Mouse (Mus musculus) right cerebral cortex, postnatal 10 days (tissue): ENCODE data around the gene Cacna1c.

Experiments
- DNase-seq, 2 experiments: peaks; one replicate each; pipeline ENCODE4 v3.0.0; 2021; ENCODE audit warnings: low spot score in 2 of 2

Cacna1c gene

GRCm38 (mm10) chr6:119058461-119058860 is 137.8 kb downstream of the Cacna1c start:
- DNase-seq, result no peak

- peak; percentile 73 to 79 for DNase-seq
These were observed 139.1 kb downstream of the Cacna1c start for GRCm38 (mm10) chr6:119057076-119057479.

DNA sequence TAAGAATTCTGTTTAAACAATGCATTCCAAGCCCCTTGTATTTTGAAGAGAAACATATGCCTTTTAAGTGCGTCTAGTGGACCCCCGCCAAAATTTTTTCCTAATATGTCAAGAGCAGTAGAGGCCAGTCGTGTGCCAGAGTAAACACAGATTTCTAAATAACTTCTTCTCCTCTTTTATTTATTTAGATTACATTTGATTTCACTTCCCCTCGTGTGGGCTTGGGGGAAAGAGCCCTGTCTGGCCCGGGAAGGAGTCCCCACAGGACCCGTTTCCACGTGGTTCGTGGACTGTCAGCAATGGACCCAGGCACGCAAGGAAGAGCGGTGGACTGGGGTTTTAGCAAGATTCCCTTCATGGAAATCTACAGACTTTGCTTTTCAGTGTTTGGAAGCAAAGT is 143.4 kb downstream of the Cacna1c start:
- no peak for DNase-seq

DNA sequence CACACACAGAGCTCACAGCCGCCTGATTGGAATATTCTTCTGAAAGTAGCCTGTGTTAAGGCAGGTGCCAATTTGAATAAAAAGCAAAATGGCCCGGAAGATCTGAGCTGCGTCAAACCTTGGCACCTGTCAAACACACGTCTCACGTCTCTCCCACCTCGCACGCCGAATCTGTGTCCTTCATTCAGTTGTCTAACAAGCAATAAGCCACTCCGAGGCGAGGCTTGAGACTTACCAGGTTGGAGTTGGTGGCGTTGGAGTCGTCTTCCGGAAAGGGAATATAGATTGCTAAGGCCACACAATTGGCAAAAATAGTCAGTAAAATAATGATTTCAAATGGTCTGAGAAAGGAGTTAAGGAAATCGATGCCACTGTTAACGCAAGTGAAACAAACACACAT is 143.9 kb downstream of the Cacna1c start:
- no peak for DNase-seq

DNA sequence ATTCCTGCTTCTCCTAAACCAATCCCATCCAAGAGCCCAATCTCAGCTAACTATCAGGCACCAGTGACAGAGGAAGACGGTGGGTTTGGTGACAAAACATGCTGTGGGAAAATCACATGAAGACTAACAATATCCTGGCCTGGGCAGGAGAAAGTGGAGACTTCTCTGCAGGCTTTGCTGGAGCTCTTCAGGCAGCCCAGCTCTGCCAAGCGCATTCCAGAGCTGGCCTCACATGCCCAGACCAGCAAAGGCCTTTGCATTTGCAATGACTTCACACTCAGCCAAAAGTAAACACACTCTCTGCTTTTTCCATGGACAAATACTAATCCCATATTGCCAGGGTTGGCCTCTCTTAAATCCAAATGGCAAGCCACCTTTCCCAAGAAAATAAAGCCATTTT is 144.5 kb downstream of the Cacna1c start:
- no peak for DNase-seq

DNA sequence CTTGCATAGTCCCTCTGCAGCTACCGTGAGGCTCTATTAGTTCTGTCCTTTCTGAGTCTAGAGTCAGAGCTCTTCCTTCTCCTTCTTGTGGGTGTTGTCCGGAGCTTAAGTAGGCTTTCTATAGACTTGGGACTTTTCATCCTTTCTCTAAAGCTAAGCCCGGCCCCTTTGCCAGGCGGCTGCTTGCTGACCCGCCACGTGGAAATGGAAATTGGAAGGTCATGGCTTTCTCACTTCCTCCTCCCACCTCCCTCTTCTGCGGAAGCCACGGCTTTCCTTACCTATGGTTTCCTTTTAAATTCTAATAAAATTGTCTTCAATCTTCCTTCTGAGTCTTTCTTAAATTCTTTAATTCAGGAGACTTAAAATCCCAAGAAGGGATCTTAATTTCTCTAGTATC is 148.9 kb downstream of the Cacna1c start:
- no peak for DNase-seq

GRCm38 (mm10) chr6:119045498-119045897 is 150.7 kb downstream of the Cacna1c start:
- peak; percentile 45 to 51 for DNase-seq

DNA sequence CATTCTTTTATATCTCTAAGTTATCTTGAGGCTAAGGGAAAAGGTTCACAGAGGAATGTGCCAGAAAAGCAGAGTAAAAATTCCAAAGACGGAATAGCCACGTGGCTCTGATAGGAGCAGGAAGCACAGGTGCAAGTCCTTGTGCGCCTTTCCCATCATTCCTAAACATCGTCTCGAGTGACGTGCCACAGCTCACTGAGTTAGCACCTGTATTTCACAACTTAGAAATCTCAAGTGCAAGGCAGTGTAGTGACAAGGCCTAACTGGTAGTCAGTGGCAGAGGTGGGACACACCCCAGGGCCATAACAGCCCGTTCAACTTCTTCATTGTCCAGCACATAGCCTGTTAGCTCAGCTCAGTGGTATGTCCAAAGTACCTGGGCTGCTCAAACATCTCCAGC is 152.1 kb downstream of the Cacna1c start:
- DNase-seq, result no peak

- no peak for DNase-seq
These were observed 153.4 kb downstream of the Cacna1c start for GRCm38 (mm10) chr6:119042803-119043202.

DNA sequence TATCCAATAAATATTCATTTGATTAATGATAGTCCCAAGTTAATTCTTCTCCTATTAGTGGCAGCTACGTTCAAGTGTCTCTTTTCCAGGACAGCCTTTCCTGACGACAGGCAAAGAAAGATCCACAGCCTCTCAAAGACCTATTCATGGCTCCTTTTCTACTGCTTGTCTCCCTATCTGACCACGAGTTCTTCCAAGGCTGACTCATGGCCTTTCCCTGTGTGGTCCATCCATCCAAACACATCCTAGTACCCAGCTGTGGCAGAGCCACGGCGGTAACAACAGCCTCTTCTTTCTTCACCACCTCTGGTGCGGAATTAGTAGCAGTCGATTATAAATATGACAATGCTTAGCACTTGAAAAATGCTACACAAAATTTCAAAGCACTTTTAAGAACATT is 155.3 kb downstream of the Cacna1c start:
- no peak for DNase-seq

- no peak for DNase-seq
These were observed 156.4 kb downstream of the Cacna1c start for GRCm38 (mm10) chr6:119039815-119040214.

- peak; percentile 25 to 44 for DNase-seq
These were observed 156.9 kb downstream of the Cacna1c start for GRCm38 (mm10) chr6:119039293-119039692.

GRCm38 (mm10) chr6:119037815-119038214 is 158.4 kb downstream of the Cacna1c start:
- peak in 1 of 2 experiments; percentile 62 for DNase-seq

GRCm38 (mm10) chr6:119037047-119037446 is 159.2 kb downstream of the Cacna1c start:
- DNase-seq, result peak in 1 of 2 experiments; percentile 24

- DNase-seq, result peak in 1 of 2 experiments; percentile 28
These were observed 160.9 kb downstream of the Cacna1c start for GRCm38 (mm10) chr6:119035361-119035760.

DNA sequence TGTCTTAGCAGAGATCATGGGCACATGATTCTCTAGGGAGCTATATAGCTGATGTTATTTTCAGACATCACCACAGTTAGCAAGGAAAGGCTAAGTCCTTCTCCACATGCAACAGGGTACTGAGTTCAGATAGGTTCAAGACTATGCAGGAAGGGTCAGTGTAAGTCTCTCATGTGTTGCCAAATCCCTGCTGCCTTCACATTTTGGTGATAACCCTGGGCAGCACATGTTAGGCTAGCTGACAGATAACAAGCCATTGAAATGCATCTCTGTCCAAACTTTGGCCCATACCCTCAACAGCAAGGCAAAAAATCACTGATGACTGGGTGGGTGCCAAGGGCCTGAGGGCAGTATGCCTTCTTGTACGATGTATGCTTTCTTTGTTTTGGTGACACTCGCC is 161.3 kb downstream of the Cacna1c start:
- DNase-seq, result no peak

DNA sequence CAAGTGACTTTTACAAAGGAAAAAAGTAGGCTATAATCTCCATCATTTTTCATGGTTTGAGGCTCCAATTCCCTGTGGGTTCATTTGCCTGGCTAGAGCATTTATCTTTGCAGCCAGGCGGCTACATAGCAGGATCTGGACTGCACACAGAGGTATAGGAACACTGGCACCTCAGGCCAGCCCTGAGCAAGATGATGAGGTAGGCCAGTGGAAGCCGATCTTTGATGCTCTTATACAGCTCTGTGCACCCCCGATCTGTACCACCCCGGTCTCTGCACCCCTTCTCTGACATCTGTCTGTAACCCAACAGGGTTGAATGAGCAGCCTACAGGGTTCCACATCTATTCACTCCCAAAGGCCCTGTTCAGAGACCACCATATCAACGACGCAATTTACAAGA is 168.3 kb downstream of the Cacna1c start:
- no peak for DNase-seq

DNA sequence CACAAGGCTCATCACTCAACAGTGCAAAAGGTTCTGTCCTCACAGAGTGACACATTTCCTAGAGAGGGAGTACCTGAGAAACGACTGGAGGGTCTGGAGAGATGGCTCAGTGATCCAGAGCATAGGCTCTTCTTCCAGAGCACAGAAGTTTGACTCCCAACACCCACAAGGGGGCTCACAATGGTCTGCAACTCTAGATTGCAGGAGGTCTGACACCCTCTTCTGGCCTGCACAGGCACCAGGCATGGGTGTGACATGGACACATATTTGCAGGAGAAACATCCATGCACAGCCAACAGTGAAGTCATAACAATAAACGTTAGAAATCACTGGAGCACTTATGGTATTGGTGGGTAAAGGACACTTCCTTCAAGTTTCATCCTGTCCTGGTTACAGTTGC is 173.4 kb downstream of the Cacna1c start:
- DNase-seq, result no peak

GRCm38 (mm10) chr6:119021226-119021625 is 175.0 kb downstream of the Cacna1c start:
- DNase-seq, result no peak

DNA sequence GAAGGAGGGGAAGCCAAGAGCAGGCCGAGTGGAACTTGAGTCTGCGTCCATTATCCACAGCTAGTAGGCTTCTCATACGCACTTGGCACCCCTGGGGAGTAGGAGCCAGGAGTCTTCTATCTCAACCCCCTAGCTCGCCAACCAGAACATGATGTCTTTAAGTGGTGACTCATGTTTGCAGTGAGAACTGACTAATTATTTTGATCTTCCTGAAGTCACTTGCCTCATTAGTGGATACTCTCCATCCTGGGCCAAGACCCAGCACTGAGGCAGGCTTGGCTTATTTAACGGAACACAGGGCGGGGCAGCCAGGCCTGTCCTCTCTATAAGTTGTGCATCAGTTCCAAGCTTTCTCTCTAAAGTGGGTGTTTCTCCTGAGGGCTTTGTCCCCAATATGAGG is 177.3 kb downstream of the Cacna1c start:
- no peak for DNase-seq

- no peak for DNase-seq
These were observed 178.0 kb downstream of the Cacna1c start for GRCm38 (mm10) chr6:119018256-119018655.

DNA sequence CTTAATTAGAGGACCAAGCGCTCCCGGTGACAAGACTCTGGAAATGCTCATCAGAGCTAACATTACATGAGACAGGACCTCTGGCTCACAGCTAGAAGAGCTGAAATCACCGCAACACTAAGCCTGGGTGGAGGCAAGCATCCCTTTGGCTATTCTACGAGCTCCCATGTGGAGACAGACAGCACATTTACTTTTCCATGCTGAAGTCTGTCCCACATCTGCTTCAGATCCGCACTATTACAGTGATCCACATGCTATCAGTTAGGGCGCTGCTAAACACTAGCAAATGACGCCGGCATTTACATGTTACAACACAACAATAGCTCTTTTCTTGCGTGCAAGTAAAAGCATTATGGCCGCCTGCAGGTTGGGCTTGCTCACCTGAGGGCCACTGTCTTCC is 178.7 kb downstream of the Cacna1c start:
- DNase-seq, result no peak

DNA sequence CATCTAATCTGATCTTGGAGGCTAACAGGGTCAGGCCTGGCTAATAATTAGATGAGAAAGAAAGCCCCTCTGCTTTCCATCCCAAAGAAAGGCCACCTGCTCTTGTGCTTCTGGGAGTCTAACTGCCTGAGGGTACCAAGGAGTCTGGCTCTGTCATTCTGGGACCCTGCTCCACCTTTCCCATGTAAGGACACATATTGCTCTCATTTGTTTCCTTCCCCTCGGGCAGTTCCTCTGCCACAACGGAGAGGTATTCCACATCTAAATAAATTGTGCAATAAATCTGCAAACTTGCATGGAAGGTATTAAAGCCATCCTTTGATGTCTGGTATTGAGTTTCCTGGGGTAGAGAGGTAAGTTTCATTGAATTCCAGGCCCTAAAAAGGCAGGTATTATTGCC is 180.9 kb downstream of the Cacna1c start:
- DNase-seq, result no peak
